Mouse (Mus musculus): ENCODE data around the gene Nhlrc1. TPM values are rescaled to one million over a fixed set of nuclear protein-coding genes. Genes with fewer than 3 reads are reported as not detected.

Nhlrc1 gene
- total and polyA plus RNA-seq, 2 experiments from 2014 or later = 16.2 to 19.9 TPM

DNA sequence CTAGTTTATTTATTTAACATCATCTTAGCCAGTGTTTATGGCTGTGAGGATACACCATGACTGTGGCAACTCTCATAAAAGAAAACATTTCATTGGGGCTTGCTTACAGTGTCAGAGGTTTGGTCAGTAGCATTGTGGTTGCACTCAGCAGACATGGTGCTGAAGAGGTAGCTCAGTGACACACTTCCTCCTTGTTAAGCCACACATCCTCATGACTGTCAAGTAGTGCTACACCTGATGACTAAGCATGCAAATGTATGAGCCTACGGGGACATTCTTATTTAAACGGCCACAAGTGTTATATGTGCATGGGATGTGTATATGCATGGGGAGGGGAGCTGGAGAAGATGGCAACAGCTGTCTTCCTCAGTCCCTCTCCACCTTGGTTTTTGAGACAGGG lies 30.8 kb downstream of the Nhlrc1 start:
- Histone ChIP-seq H3K4me1 (ENCODE audit: insufficient read depth, low read length) (no peaks in the 10 kb centered on the region), H3K27ac (ENCODE audit: low read depth, low read length) (no peak overlapping the region), H3K27me3 (ENCODE audit: insufficient read depth, low read length) (no peaks in the 10 kb centered on the region), H3K9me3 (ENCODE audit: low read length) (no peaks in the 10 kb centered on the region), H3K9ac (replicated peaks; ENCODE audit: low read length, poor library complexity, severe bottlenecking) (no peak overlapping the region), H3K4me3 (ENCODE audit: low read depth, low read length) (no peak overlapping the region), H3K4me2 (ENCODE audit: low read depth, low read length, poor library complexity, severe bottlenecking) (no peak overlapping the region), H3K36me3 (ENCODE audit: insufficient read depth, low read length) (no peaks in the 10 kb centered on the region)
- 84% methylated on average over 2 of the region's 2 CpGs for WGBS
- TF ChIP-seq CTCF (IDR thresholded peaks at IDR 0.05) = no peak
- DNase-seq (ENCODE audit: low spot score) (no peak), ATAC-seq (ENCODE audit: low FRiP score) (no peak)

DNA sequence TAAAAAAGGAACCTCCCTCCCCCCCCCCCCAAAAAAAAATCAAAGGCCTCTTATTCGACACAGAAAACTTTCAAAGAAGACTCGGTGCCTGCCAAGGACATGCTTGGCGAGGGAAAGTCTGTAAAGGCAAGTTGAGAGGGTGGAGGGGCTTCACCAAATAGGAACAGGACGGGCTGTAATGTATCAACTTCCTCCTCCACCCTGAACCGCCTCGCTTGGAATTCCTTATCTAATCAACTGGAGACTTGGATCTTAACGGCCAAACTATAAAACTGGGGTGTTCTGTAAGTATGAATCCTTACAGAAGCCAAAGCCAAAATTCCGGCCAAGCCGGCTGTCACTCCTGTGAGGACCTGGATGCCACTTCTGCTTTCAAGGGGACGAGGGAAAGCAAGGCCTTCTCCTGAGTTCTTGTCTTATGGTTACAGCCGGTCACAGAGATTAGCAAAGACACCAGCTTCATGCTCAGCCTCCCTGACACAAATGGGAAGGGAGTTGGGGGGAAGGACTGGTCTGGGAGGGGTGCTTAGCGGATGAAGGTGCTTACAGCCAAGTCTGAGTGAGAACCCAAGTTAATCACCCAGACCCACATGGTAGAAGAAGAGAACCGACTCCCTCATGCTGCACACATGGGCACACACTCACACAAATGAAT lies 34.7 kb downstream of the Nhlrc1 start:
- no peaks in the 10 kb centered on the region for H3K9me3 ChIP-seq (ENCODE audit: low read length)
- H3K36me3 ChIP-seq (ENCODE audit: insufficient read depth, low read length) = no peaks in the 10 kb centered on the region
- 73% methylated on average over 13 of the region's 13 CpGs for WGBS
- no peak overlapping the region for H3K27ac ChIP-seq (ENCODE audit: low read depth, low read length)
- no peak overlapping the region for H3K9ac ChIP-seq (replicated peaks; ENCODE audit: low read length, poor library complexity, severe bottlenecking)
- no peak overlapping the region for H3K4me3 ChIP-seq (ENCODE audit: low read depth, low read length)
- ATAC-seq (ENCODE audit: low FRiP score) (no peak), DNase-seq (ENCODE audit: low spot score) (no peak)
- no peak for TF ChIP-seq CTCF (IDR thresholded peaks at IDR 0.05)
- H3K4me2 ChIP-seq (ENCODE audit: low read depth, low read length, poor library complexity, severe bottlenecking) = no peak overlapping the region
- no peaks in the 10 kb centered on the region for H3K4me1 ChIP-seq (ENCODE audit: insufficient read depth, low read length)
- H3K27me3 ChIP-seq (ENCODE audit: insufficient read depth, low read length) = no peaks in the 10 kb centered on the region

DNA sequence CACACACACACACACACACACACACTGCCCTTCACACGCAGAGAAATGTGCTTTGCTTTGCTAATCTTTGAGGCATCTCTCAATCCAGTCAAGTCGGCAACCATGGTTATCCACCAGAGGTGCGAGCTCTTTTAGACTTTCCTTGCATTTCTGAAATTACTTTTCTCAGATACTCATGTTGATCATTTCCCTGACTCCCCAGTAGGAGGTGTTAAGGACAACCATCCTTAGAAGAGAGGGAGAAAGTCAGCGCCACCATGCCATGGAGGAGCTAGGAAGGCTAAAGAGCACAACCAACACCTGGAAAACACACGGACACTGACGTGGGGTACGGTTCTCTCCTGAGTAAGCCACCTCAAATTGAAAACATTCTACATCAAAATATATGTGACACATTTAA lies 38.1 kb downstream of the Nhlrc1 start:
- Histone ChIP-seq H3K4me1 (ENCODE audit: insufficient read depth, low read length) (no peaks in the 10 kb centered on the region), H3K27ac (ENCODE audit: low read depth, low read length) (no peak overlapping the region), H3K36me3 (ENCODE audit: insufficient read depth, low read length) (no peaks in the 10 kb centered on the region), H3K9ac (replicated peaks; ENCODE audit: low read length, poor library complexity, severe bottlenecking) (no peak overlapping the region), H3K4me3 (ENCODE audit: low read depth, low read length) (no peak overlapping the region), H3K4me2 (ENCODE audit: low read depth, low read length, poor library complexity, severe bottlenecking) (no peak overlapping the region), H3K27me3 (ENCODE audit: insufficient read depth, low read length) (no peaks in the 10 kb centered on the region), H3K9me3 (ENCODE audit: low read length) (no peaks in the 10 kb centered on the region)
- peak; percentile 10; the same call in 1 of the 2 replicates for TF ChIP-seq CTCF (IDR thresholded peaks at IDR 0.05)
- DNase-seq (ENCODE audit: low spot score) (no peak), ATAC-seq (ENCODE audit: low FRiP score) (no peak)
- WGBS = 85% methylated on average over 7 of the region's 7 CpGs

DNA sequence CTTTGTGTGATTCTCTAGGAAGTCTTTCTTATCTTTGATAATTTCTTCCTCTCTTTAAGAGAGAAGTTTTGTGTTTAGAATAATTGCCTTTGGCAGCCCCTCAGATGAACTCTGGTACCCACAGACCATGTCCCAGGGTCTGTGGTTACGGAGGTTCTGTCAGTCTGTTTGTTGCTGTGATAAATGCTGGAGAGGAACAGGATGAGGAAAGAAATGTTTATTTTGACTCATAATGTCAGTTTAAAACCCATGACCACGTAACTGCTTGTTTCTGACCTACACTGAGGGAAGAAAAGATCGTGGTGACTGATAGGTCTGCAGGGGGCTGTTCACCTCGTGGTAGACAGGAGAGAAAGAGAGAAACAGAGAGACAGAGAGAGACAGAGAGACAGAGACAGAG lies 38.7 kb downstream of the Nhlrc1 start:
- Histone ChIP-seq H3K9me3 (ENCODE audit: low read length) (no peaks in the 10 kb centered on the region), H3K27ac (ENCODE audit: low read depth, low read length) (no peak overlapping the region), H3K27me3 (ENCODE audit: insufficient read depth, low read length) (no peaks in the 10 kb centered on the region), H3K9ac (replicated peaks; ENCODE audit: low read length, poor library complexity, severe bottlenecking) (no peak overlapping the region), H3K4me1 (ENCODE audit: insufficient read depth, low read length) (no peaks in the 10 kb centered on the region), H3K36me3 (ENCODE audit: insufficient read depth, low read length) (no peaks in the 10 kb centered on the region), H3K4me2 (ENCODE audit: low read depth, low read length, poor library complexity, severe bottlenecking) (no peak overlapping the region), H3K4me3 (ENCODE audit: low read depth, low read length) (no peak overlapping the region)
- no peak for DNase-seq (ENCODE audit: low spot score)
- WGBS = 31% methylated on average over 4 of the region's 4 CpGs
- ATAC-seq (ENCODE audit: low FRiP score) = no peak
- no peak for TF ChIP-seq CTCF (IDR thresholded peaks at IDR 0.05)

DNA sequence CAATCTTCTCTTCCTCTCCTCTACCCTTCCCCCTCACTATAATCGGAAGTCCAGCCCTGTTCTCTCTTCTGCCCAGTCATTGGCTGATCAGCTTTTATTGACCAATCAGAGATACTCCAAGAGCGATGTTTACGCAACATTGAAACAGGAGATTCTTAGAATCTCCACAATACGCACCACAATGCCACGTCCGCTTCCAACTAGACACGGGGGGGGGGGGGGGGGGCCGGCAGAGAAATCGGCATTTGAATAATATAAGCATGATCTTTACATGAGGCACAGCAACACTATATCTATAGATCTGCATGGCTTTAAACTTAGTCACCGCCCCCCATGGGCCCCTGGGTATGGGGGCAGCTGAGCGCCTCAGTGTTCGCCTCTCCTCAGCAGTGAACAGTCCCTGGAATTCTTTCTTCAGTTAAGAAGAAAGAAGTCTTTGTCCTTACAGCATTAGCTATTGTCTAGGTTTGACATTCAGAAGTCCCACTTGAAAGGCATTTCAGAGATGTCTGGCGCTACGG lies 39.6 kb downstream of the Nhlrc1 start:
- DNase-seq (ENCODE audit: low spot score) = peak; percentile 84
- TF ChIP-seq CTCF (IDR thresholded peaks at IDR 0.05) = no peak
- Histone ChIP-seq H3K27ac (ENCODE audit: low read depth, low read length) (no peak overlapping the region), H3K9ac (replicated peaks; ENCODE audit: low read length, poor library complexity, severe bottlenecking) (peak overlapping the region; percentile 46), H3K4me3 (ENCODE audit: low read depth, low read length) (peak overlapping the region; percentile 32), H3K27me3 (ENCODE audit: insufficient read depth, low read length) (no peaks in the 10 kb centered on the region), H3K4me1 (ENCODE audit: insufficient read depth, low read length) (no peaks in the 10 kb centered on the region), H3K4me2 (ENCODE audit: low read depth, low read length, poor library complexity, severe bottlenecking) (peak overlapping the region; percentile 51), H3K36me3 (ENCODE audit: insufficient read depth, low read length) (no peaks in the 10 kb centered on the region), H3K9me3 (ENCODE audit: low read length) (no peaks in the 10 kb centered on the region)
- 9% methylated on average over 14 of the region's 14 CpGs for WGBS
- peak; percentile 89 for ATAC-seq (ENCODE audit: low FRiP score)

DNA sequence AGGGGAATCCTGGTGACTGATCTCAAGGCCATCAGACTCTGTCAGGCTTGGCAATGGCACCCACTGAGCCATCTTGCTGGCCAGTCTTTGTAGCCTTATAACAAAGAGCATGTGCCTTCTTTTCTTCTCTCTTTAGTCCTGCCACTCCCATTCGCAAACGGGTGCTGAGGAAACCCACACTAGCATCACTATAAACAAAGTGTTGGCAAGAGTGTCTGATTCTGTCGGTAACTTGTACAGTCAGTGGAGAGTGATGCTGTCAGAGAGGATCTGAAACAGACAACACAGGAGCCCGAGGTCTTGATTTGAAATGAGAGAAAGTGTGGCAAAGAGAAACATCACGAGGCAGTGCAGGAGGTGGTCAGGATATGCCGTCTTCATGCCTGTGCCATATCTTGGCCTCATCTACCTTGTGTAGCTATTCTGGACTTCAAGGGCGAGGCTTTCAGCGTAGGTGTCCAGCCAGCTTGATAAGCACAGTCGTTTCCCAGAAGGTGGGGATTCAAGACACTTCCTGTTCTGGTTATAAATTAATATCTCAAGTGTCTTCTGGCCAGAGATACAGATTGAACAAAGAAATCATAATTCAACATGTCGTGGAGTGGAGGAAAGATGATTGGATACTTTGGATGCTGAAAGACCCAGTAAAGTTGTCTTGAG lies 44.2 kb downstream of the Nhlrc1 start:
- no peaks in the 10 kb centered on the region for H3K9me3 ChIP-seq (ENCODE audit: low read length)
- DNase-seq (ENCODE audit: low spot score) (no peak), ATAC-seq (ENCODE audit: low FRiP score) (no peak)
- H3K27ac ChIP-seq (ENCODE audit: low read depth, low read length) = no peak overlapping the region
- no peaks in the 10 kb centered on the region for H3K36me3 ChIP-seq (ENCODE audit: insufficient read depth, low read length)
- no peak for TF ChIP-seq CTCF (IDR thresholded peaks at IDR 0.05)
- no peaks in the 10 kb centered on the region for H3K27me3 ChIP-seq (ENCODE audit: insufficient read depth, low read length)
- no peak overlapping the region for H3K4me2 ChIP-seq (ENCODE audit: low read depth, low read length, poor library complexity, severe bottlenecking)
- WGBS = 83% methylated on average over 10 of the region's 10 CpGs
- H3K4me3 ChIP-seq (ENCODE audit: low read depth, low read length) = no peak overlapping the region
- no peaks in the 10 kb centered on the region for H3K4me1 ChIP-seq (ENCODE audit: insufficient read depth, low read length)
- no peak overlapping the region for H3K9ac ChIP-seq (replicated peaks; ENCODE audit: low read length, poor library complexity, severe bottlenecking)

Data from midbrain, postnatal 0 days (tissue).